Mouse (Mus musculus): ENCODE measurements around the gene Cfi.

DNA sequence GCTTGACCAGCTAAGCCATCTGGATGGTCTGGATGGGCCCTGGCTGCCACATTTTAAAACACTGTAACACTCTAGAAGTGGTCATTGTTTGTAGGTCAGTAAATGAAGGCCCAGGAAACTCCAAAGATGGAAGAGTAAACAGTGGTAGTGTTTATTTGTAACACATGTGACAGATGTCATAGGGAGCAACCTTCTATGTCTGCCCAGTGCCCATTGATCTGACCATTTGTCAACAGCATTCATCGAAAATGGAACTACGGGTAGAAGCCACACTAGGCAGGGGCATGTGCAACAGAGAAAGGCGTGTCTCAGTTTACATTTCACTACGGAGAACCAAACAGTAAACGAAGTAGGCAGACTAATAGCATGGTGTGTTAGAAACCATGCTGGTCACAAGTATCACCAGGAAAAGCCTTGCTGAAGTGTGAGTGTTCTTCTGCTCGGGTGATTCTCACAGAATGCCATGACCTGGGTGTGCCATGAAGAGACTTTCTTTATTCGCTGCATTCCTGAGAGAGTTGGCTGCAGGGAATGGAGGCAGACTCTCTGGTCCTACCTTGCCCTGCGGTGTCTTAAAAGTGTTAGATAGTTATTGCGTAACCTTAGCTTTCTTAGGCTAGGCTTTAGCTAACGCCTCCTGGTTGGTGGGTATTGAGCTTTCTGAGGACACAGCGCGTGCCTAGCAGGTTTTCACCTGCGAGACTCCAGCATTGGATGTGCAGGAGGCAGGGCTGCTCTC is 52.3 kb downstream of the Cfi start:
- TF ChIP-seq CTCF (IDR thresholded peaks at IDR 0.05; ENCODE audit: control insufficient read depth, insufficient read depth, insufficient read length) (no peak), MYOG (IDR thresholded peaks at IDR 0.05; ENCODE audit: control insufficient read depth, extremely low read depth, insufficient read length) (no peak), MYOD1 (IDR thresholded peaks at IDR 0.05; ENCODE audit: control insufficient read depth, insufficient read length, low read depth) (no peak), MAX (IDR thresholded peaks at IDR 0.05) (no peak), USF1 (IDR thresholded peaks at IDR 0.05; ENCODE audit: low read depth) (no peak), FOSL1 (IDR thresholded peaks at IDR 0.05; ENCODE audit: insufficient read depth, low read length, poor library complexity, severe bottlenecking) (no peak)

All from C2C12 (cell line).